Comparison of ENCODE assay signal across 23 mouse cellular contexts in genomic region chr2:60413006-60413650, GRCm38 (mm10). TPM values are rescaled to one million over a fixed set of nuclear protein-coding genes. Genes with fewer than 3 reads are reported as not detected.
DNase-seq lines count a peak whose midpoint lies in the region; ATAC-seq lines count a peak whose summit lies in the region.
"Had no signal": no experiment of that assay in that cellular context is flagged by ENCODE, and none has a peak within 500 bp of the region (broad histone marks: within the 10 kb centered on the region; RNA-seq: fewer than 3 reads in every experiment).

No protein-coding gene starts in this region.

- intact Hi-C loops in left cerebral cortex, postnatal 10 days (cut with DNase I): loop anchor here (10.0 kb wide), 2 partner anchors 268 to 888 kb away; no protein-coding TSS in a partner anchor

- H3K4me3 ChIP-seq in embryonic facial prominence, embryonic 14.5 days (ENCODE audit: low read depth, low read length): no peak overlapping the region
- H3K4me3 ChIP-seq: hindbrain, embryonic 13.5 days; limb, embryonic 13.5 days; liver, embryonic 15.5 days; megakaryocyte, embryonic 14.5 days had no signal

- peak; percentile 44 for ATAC-seq in embryonic facial prominence, embryonic 14.5 days (ENCODE audit: low read depth)
- ATAC-seq: activated CD4-positive, CD25-positive, alpha-beta regulatory T cell, adult 4 months; forebrain, postnatal 0 days; intestine, embryonic 16.5 days had no signal

- DNase-seq in frontal cortex, adult 2 months (ENCODE audit: extremely low spot score in 1 of 2, low spot score in 1 of 2): peak; percentile 8 to 41
- DNase-seq in frontal cortex, postnatal 10 days (ENCODE audit: low spot score in 2 of 2): no peak
- peak; percentile 14 to 27 for DNase-seq in left cerebral cortex, adult 18-20 months (ENCODE audit: low spot score in 2 of 2)
- DNase-seq in left cerebral cortex, postnatal 10 days (ENCODE audit: extremely low spot score in 1 of 2, low spot score in 2 of 2): no peak
- peak; percentile 55 for DNase-seq in embryonic facial prominence, embryonic 14.5 days (ENCODE audit: low spot score)
- DNase-seq in right cerebral cortex, postnatal 36 days (ENCODE audit: low spot score in 2 of 2): peak; percentile 26 to 28
- no peak for DNase-seq in lung, adult 18-20 months
- no peak for DNase-seq in thymus, postnatal 36 days
- DNase-seq: adrenal gland, postnatal 36 days; B cell, adult 2 months; cerebellum, adult 8-10 months; forebrain, postnatal 0 days; gastrocnemius, postnatal 36 days; heart, postnatal 14 days; lung, postnatal 10 days; thymus, adult 2 months had no signal

- H3K9me3 ChIP-seq in embryonic facial prominence, embryonic 14.5 days (ENCODE audit: control insufficient read depth, low read length): no peaks in the 10 kb centered on the region
- H3K9me3 ChIP-seq: hindbrain, embryonic 13.5 days; limb, embryonic 13.5 days; liver, embryonic 15.5 days; megakaryocyte, embryonic 14.5 days had no signal

- H3K4me1 ChIP-seq in embryonic facial prominence, embryonic 14.5 days (ENCODE audit: control insufficient read depth, insufficient read depth, low read length): no peaks in the 10 kb centered on the region
- H3K4me1 ChIP-seq: hindbrain, embryonic 13.5 days; limb, embryonic 13.5 days; megakaryocyte, embryonic 14.5 days had no signal

- H3K27ac ChIP-seq in embryonic facial prominence, embryonic 14.5 days (replicated peaks; ENCODE audit: low read depth, low read length): no peak overlapping the region
- H3K27ac ChIP-seq: hindbrain, embryonic 13.5 days; limb, embryonic 13.5 days; liver, embryonic 15.5 days had no signal

- H3K36me3 ChIP-seq in embryonic facial prominence, embryonic 14.5 days (ENCODE audit: control insufficient read depth, insufficient read depth, low read length): no peaks in the 10 kb centered on the region
- H3K36me3 ChIP-seq: hindbrain, embryonic 13.5 days; limb, embryonic 13.5 days; liver, embryonic 15.5 days had no signal

- H3K9ac ChIP-seq in embryonic facial prominence, embryonic 14.5 days (ENCODE audit: low read depth, low read length): no peak overlapping the region
- H3K9ac ChIP-seq: forebrain, postnatal 0 days; hindbrain, embryonic 13.5 days; limb, embryonic 13.5 days; liver, embryonic 15.5 days had no signal

- H3K27me3 ChIP-seq in embryonic facial prominence, embryonic 14.5 days (replicated peaks; ENCODE audit: control insufficient read depth, insufficient read depth, low read length): no peaks in the 10 kb centered on the region
- H3K27me3 ChIP-seq: hindbrain, embryonic 13.5 days; limb, embryonic 13.5 days; liver, embryonic 15.5 days; megakaryocyte, embryonic 14.5 days had no signal

- WGBS in embryonic facial prominence, embryonic 14.5 days: 67% methylated on average over 18 of the region's 18 CpGs

- no peak overlapping the region for H3K4me2 ChIP-seq in embryonic facial prominence, embryonic 14.5 days (ENCODE audit: low read depth, low read length)
- H3K4me2 ChIP-seq: heart, embryonic 11.5 days; hindbrain, embryonic 13.5 days; limb, embryonic 13.5 days; liver, embryonic 15.5 days had no signal

RNA-seq across cellular contexts. Expression of gene Ly75, which starts 30.0 kb away (rescaled TPM):
- 1.0 and 1.1 TPM in 2 replicates for polyA plus RNA-seq in frontal cortex, adult 2 months (2012; rRNA removed)
- total RNA-seq in left cerebral cortex, adult 18-20 months (2021): under 1 TPM; 0.56 to 0.63 TPM
- 1 to 10 TPM; 5.7 to 7.8 TPM for total RNA-seq in left cerebral cortex, postnatal 10 days (2021)
- polyA plus RNA-seq in embryonic facial prominence, embryonic 14.5 days (2014; fragmentation: Nextera tagmentation; extraction: Ambion mirVana): 1.1 and 1.2 TPM in 2 replicates

Comparison
In these comparisons a context has a peak if more than half of its experiments do, and no peak if none do; other contexts are left out.
1. DNase-seq: peak in frontal cortex, adult 2 months (2 of 2), left cerebral cortex, adult 18-20 months (2 of 2), embryonic facial prominence, embryonic 14.5 days (single experiment) and right cerebral cortex, postnatal 36 days (2 of 2); none in frontal cortex, postnatal 10 days (0 of 2), left cerebral cortex, postnatal 10 days (0 of 2), lung, adult 18-20 months (0 of 2) and thymus, postnatal 36 days (0 of 2).
2. RNA of gene Ly75, which starts 30.0 kb away (total RNA-seq): 5.7 to 7.8 TPM in left cerebral cortex, postnatal 10 days; 0.56 to 0.63 TPM in left cerebral cortex, adult 18-20 months; every median in the first group is over 4 times any median in the second.